Mouse (Mus musculus) cerebellum, adult 2 months (tissue): ENCODE data around the gene Mrm1.

Source experiments
- CTCF ChIP-seq: fragments of 200-500 bp; IDR thresholded peaks from 2 replicates; pipeline ENCODE4 v1.5.1; 2011; ENCODE audit warnings: low read depth, mild to moderate bottlenecking, control low read depth, low read length, moderate library complexity, borderline replicate concordance; ENCODE audit not compliant: insufficient read depth
- POLR2A ChIP-seq: fragments of 200-500 bp; IDR thresholded peaks from 2 replicates; pipeline ENCODE4 v1.6.1; 2011; ENCODE audit warnings: low read length, control low read depth, borderline replicate concordance; ENCODE audit not compliant: insufficient read depth

DNA sequence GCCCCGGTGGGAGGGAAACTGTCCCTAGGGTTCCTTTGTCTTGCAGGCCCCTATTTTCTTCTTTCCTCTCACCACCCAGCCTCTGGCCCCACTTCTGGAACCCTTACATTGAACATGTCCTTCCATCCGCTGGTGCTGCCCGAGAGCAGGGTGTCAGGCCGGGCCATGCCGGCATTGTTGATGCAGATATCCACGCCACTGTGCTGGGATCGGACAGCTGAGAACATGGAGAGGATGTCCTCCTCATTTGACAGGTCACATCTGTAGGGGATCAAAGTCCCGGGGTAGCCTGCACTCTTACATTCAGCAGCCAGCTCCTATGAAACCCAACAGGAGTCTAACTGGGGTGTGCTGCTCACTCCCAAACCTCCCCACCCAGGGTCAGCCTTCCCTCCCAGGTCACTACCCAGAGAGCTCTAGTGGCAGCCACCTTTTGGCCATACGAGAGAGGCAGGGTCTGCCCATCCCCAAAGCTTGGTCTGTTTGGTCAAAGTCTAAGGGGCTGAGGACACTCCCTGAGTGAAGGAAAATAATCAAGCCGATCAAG is 6.0 kb upstream of the Mrm1 start:
- TF ChIP-seq CTCF: no peak
- TF ChIP-seq POLR2A: no peak
